Mouse (Mus musculus): Measurements from ENCODE around the gene Rnaseh2a.

DNA sequence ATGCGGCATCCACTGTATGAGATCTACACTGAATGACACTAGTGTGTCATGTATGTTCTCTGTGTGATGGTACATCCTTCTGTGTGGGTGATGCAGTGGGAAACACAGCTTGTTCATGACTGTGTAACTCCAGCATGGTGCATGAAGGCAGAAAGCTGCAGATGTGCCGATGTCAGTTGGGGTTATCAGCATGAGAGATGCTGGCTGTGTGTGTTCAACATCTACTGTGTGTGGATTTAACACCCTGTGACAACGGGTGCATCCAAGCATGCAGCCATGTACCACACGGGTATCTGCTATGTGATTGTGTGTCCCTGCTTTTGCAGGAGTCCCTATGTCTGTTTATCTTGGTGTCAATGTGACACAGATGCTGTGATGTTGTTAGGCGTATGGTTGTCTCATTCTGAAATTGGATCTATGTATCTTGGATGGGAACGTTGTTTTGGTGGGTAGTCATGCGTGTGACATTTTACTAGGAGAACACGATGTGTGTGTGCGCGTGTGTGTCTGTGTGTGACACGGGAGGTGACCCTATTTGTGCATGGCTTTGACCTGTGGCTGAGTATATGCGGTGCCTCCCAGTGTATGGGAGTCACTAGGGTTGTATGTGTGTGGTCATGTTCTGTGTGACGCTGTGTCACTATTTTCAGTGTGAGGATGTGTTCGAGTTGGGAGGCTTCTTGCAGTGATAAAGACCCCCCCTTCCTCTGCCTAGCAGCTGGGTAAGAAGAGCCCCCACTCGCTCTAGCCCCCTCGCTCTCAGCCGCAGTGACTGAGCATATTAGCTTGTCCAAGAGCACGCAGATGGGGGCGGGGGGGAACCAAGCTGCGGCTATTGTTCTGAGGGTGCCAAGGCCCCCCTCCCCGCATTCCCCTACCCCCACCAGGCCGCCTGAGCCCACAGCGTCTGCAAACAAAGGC is 33.3 kb downstream of the Rnaseh2a start:
- no peak for TF ChIP-seq EP300 (IDR thresholded peaks at IDR 0.05; ENCODE audit: low read length)
- no peak for TF ChIP-seq CTCF (conservative IDR thresholded peaks at IDR 0.05 in 1 of 2, IDR thresholded peaks at IDR 0.05 in 1 of 2; ENCODE audit: low read depth in 2 of 2, low read length in 2 of 2)
- TF ChIP-seq RCOR1 (conservative IDR thresholded peaks at IDR 0.05; ENCODE audit: low read depth, low read length), result no peak
- TF ChIP-seq ELF1 (IDR thresholded peaks at IDR 0.05; ENCODE audit: low read depth, low read length), result no peak
- TF ChIP-seq TCF12 (IDR thresholded peaks at IDR 0.05; ENCODE audit: low read depth, low read length), result no peak
- no peak for TF ChIP-seq SIN3A (IDR thresholded peaks at IDR 0.05; ENCODE audit: low read length)
- no peak for TF ChIP-seq MAX (IDR thresholded peaks at IDR 0.05; ENCODE audit: low read length)
- no peak for TF ChIP-seq POLR2A (IDR thresholded peaks at IDR 0.05; ENCODE audit: low read depth, low read length)
- no peak for TF ChIP-seq MYC (IDR thresholded peaks at IDR 0.05; ENCODE audit: low read depth, low read length)
- no peak for TF ChIP-seq SMC3 (IDR thresholded peaks at IDR 0.05; ENCODE audit: low read depth, low read length)
- no peak for TF ChIP-seq ZMIZ1 (IDR thresholded peaks at IDR 0.05; ENCODE audit: low read depth, low read length)
- TF ChIP-seq USF1 (IDR thresholded peaks at IDR 0.05; ENCODE audit: low read depth, low read length), result no peak

Measured in CH12.LX (cell line).